Comparison of ENCODE assay signal across 12 mouse cellular contexts in genomic region chr10:62058508-62059375, GRCm38 (mm10).
DNase-seq lines count a peak whose midpoint lies in the region; ATAC-seq lines count a peak whose summit lies in the region.
"Had no signal": no experiment of that assay in that cellular context is flagged by ENCODE, and none has a peak within 500 bp of the region (broad histone marks: within the 10 kb centered on the region; RNA-seq: fewer than 3 reads in every experiment).

No protein-coding gene starts in this region.

- H3K36me3 ChIP-seq in hindbrain, embryonic 12.5 days, result no peaks in the 10 kb centered on the region
- no peaks in the 10 kb centered on the region for H3K36me3 ChIP-seq in hindbrain, embryonic 16.5 days (ENCODE audit: control insufficient read depth, insufficient read depth, low read length)
- no peaks in the 10 kb centered on the region for H3K36me3 ChIP-seq in stomach, embryonic 14.5 days (ENCODE audit: control insufficient read depth, insufficient read depth, low read length)
- H3K36me3 ChIP-seq: embryonic facial prominence, embryonic 12.5 days; liver, embryonic 15.5 days had no signal

- no peaks in the 10 kb centered on the region for H3K27me3 ChIP-seq in hindbrain, embryonic 12.5 days
- H3K27me3 ChIP-seq in hindbrain, embryonic 16.5 days (replicated peaks; ENCODE audit: control insufficient read depth, insufficient read depth, low read length), result no peaks in the 10 kb centered on the region
- no peaks in the 10 kb centered on the region for H3K27me3 ChIP-seq in stomach, embryonic 14.5 days (ENCODE audit: control insufficient read depth, insufficient read depth, low read length)
- H3K27me3 ChIP-seq: embryonic facial prominence, embryonic 12.5 days; liver, embryonic 15.5 days had no signal

- peak; percentile 50 for DNase-seq in embryo, embryonic 11 days
- DNase-seq in kidney, postnatal 36 days, result peak; percentile 38 to 54
- DNase-seq in ovary, adult 18-20 months (ENCODE audit: low spot score), result no peak
- no peak for DNase-seq in right cerebral cortex, adult 18-20 months
- DNase-seq in right cerebral cortex, postnatal 10 days (ENCODE audit: low spot score in 2 of 2), result no peak
- DNase-seq: thymus, postnatal 4 days had no signal

- no peaks in the 10 kb centered on the region for H3K9me3 ChIP-seq in hindbrain, embryonic 12.5 days (replicated peaks)
- H3K9me3 ChIP-seq in hindbrain, embryonic 16.5 days (ENCODE audit: control insufficient read depth, low read length), result no peaks in the 10 kb centered on the region
- no peaks in the 10 kb centered on the region for H3K9me3 ChIP-seq in stomach, embryonic 14.5 days (ENCODE audit: control insufficient read depth, low read depth, low read length)
- H3K9me3 ChIP-seq: embryonic facial prominence, embryonic 12.5 days; liver, embryonic 15.5 days had no signal

- 52% methylated on average over 13 of the region's 13 CpGs for WGBS in hindbrain, embryonic 12.5 days
- 58% methylated on average over 13 of the region's 13 CpGs for whole genome bisulfite sequencing in hindbrain, embryonic 16.5 days
- 62% methylated on average over 13 of the region's 13 CpGs for WGBS in stomach, embryonic 14.5 days

- 0 out of 2 replicates have a peak overlapping the region, but pooled peaks have one; percentile 17 for H3K27ac ChIP-seq in hindbrain, embryonic 12.5 days
- H3K27ac ChIP-seq in hindbrain, embryonic 16.5 days (ENCODE audit: low read depth, low read length), result no peak overlapping the region
- no peak overlapping the region for H3K27ac ChIP-seq in stomach, embryonic 14.5 days (ENCODE audit: low read length)
- H3K27ac ChIP-seq: left cerebral cortex, adult 2 months; liver, embryonic 15.5 days had no signal

- H3K4me3 ChIP-seq in hindbrain, embryonic 12.5 days, result no peak overlapping the region
- H3K4me3 ChIP-seq in hindbrain, embryonic 16.5 days (ENCODE audit: low read length), result no peak overlapping the region
- no peak overlapping the region for H3K4me3 ChIP-seq in stomach, embryonic 14.5 days (ENCODE audit: low read depth, low read length)
- H3K4me3 ChIP-seq: embryonic facial prominence, embryonic 12.5 days; left cerebral cortex, adult 2 months; liver, embryonic 15.5 days had no signal

- no peak overlapping the region for H3K9ac ChIP-seq in hindbrain, embryonic 12.5 days
- H3K9ac ChIP-seq in hindbrain, embryonic 16.5 days (ENCODE audit: low read depth, low read length), result no peak overlapping the region
- H3K9ac ChIP-seq in stomach, embryonic 14.5 days (replicated peaks; ENCODE audit: low read depth, low read length), result no peak overlapping the region
- H3K9ac ChIP-seq: embryonic facial prominence, embryonic 12.5 days; liver, embryonic 15.5 days had no signal

- no peak overlapping the region for H3K4me2 ChIP-seq in hindbrain, embryonic 12.5 days (replicated peaks)
- H3K4me2 ChIP-seq in hindbrain, embryonic 16.5 days (ENCODE audit: low read length), result no peak overlapping the region
- H3K4me2 ChIP-seq in stomach, embryonic 14.5 days (replicated peaks; ENCODE audit: low read depth, low read length), result no peak overlapping the region
- H3K4me2 ChIP-seq: embryonic facial prominence, embryonic 12.5 days; liver, embryonic 15.5 days had no signal

- ATAC-seq in hindbrain, embryonic 12.5 days (ENCODE audit: low FRiP score), result no peak
- no peak for ATAC-seq in hindbrain, embryonic 16.5 days
- ATAC-seq in stomach, embryonic 14.5 days (ENCODE audit: insufficient number of reproducible peaks, insufficient read depth, low FRiP score, low read depth), result 0 out of 2 replicates have a peak, but pooled peaks have one; percentile 20

- peaks cover 33% of the 10 kb centered on the region for H3K4me1 ChIP-seq in hindbrain, embryonic 12.5 days
- H3K4me1 ChIP-seq in hindbrain, embryonic 16.5 days (ENCODE audit: control insufficient read depth, insufficient read depth, low read depth, low read length), result peaks cover 15% of the 10 kb centered on the region
- H3K4me1 ChIP-seq in stomach, embryonic 14.5 days (ENCODE audit: control insufficient read depth, insufficient read depth, low read length), result peaks cover 6% of the 10 kb centered on the region; the same call in 1 of the 2 replicates
- H3K4me1 ChIP-seq: liver, embryonic 15.5 days had no signal

Comparison
In these comparisons a context has a peak if more than half of its experiments do, and no peak if none do; other contexts are left out.
1. DNase-seq: peak in embryo, embryonic 11 days (single experiment) and kidney, postnatal 36 days (2 of 2); none in ovary, adult 18-20 months (single experiment), right cerebral cortex, adult 18-20 months (single experiment) and right cerebral cortex, postnatal 10 days (0 of 2).